Mouse (Mus musculus) midbrain, embryonic 11.5 days (tissue): ENCODE results near the gene Clec11a. TPM values are rescaled to one million over a fixed set of nuclear protein-coding genes. Genes with fewer than 3 reads are reported as not detected.

Experiments used
- ATAC-seq: fragments of 200-750 bp; cut with Nextera tagmentation; 2 replicates; pipeline ENCODE4 v1.8.0; 2017; ENCODE audit warnings: moderate TSS enrichment, moderate library complexity; ENCODE audit not compliant: low FRiP score
- DNase-seq: peaks from one replicate; pipeline ENCODE4 v3.0.0; 2015; ENCODE audit warnings: low spot score; ENCODE audit errors: missing footprints
- H3K27ac ChIP-seq: fragments of 300-500 bp; sonication (generic); 2 replicates; pipeline ENCODE4 v1.5.1; 2014; ENCODE audit warnings: low read depth, low read length
- H3K27me3 ChIP-seq: fragments of 300-500 bp; sonication (generic); 2 replicates; pipeline ENCODE4 v1.6.1; 2014; ENCODE audit warnings: mild to moderate bottlenecking, low read length, moderate library complexity, mixed read lengths; ENCODE audit not compliant: control insufficient read depth, insufficient read depth
- H3K36me3 ChIP-seq: fragments of 300-500 bp; sonication (generic); 2 replicates; pipeline ENCODE4 v1.6.1; 2014; ENCODE audit warnings: mild to moderate bottlenecking, low read length, moderate library complexity, mixed read lengths; ENCODE audit not compliant: control insufficient read depth, insufficient read depth
- H3K4me1 ChIP-seq: fragments of 300-500 bp; sonication (generic); 2 replicates; pipeline ENCODE4 v1.6.1; 2014; ENCODE audit warnings: low read length; ENCODE audit not compliant: control insufficient read depth, insufficient read depth
- H3K4me2 ChIP-seq: fragments of 300-500 bp; sonication (generic); 2 replicates; pipeline ENCODE4 v1.6.1; 2014; ENCODE audit warnings: mild to moderate bottlenecking, moderate library complexity
- H3K4me3 ChIP-seq: fragments of 300-500 bp; sonication (generic); 2 replicates; pipeline ENCODE4 v1.5.1; 2014; ENCODE audit warnings: low read depth, low read length
- H3K9ac ChIP-seq: fragments of 300-500 bp; sonication (generic); 2 replicates; pipeline ENCODE4 v1.6.1; 2014; ENCODE audit warnings: low read length
- H3K9me3 ChIP-seq: fragments of 300-500 bp; sonication (generic); 2 replicates; pipeline ENCODE4 v1.6.1; 2016; ENCODE audit warnings: low read length; ENCODE audit not compliant: control insufficient read depth
- WGBS: fragments of 180-500 bp; shearing (Covaris S2); extraction: QIAGEN DNeasy Blood & Tissue Kit; methylation state at CpG from one replicate; pipeline ENCODE4 v1.1.7; 2014; 5-methylcytosine and 5-hydroxymethylcytosine counted together
- polyA plus RNA-seq: library from polyadenylated mRNA; unstranded; fragments of >200 nt; fragmentation: Nextera tagmentation; extraction: Ambion mirVana; gene quantifications from 2 replicates; pipeline ENCODE4 v1.2.1, GENCODE M21; 2014

Gene Clec11a
- polyA plus RNA-seq, 1 experiment from 2014 or later, result 3.4 TPM

- Histone ChIP-seq H3K4me3 (peak overlapping the region; percentile 50), H3K4me2 (peak overlapping the region; percentile 98), H3K9me3 (no peaks in the 10 kb centered on the region), H3K4me1 (peaks cover 21% of the 10 kb centered on the region), H3K9ac (peak overlapping the region; percentile 64), H3K27ac (peak overlapping the region; percentile 20; the same call in 1 of the 2 replicates), H3K27me3 (peaks cover 12% of the 10 kb centered on the region), H3K36me3 (0 out of 2 replicates have a peak, but pooled peaks cover 2% of the 10 kb centered on the region)
- ATAC-seq (peak; percentile 54), DNase-seq (peak; percentile 93)
- WGBS, result under 1% methylated on average over 34 of the region's 40 CpGs
These were observed 3.7 kb upstream of the Clec11a start for GRCm38 (mm10) chr7:44310285-44310877.

GRCm38 (mm10) chr7:44309475-44310284 is 3.0 kb upstream of the Clec11a start, which contains the start of gene Shank1:
TSS of gene Shank1 (plus strand) at chr7:44310253.
- H3K36me3 ChIP-seq, result 0 out of 2 replicates have a peak, but pooled peaks cover 2% of the 10 kb centered on the region
- WGBS, result 25% methylated on average over 10 of the region's 22 CpGs
- H3K4me2 ChIP-seq, result peak within 1 kb of the TSS; percentile 98
- H3K9ac ChIP-seq, result peak within 1 kb of the TSS; percentile 64
- DNase-seq (peak; percentile 86), ATAC-seq (no peak)
- peaks cover 21% of the 10 kb centered on the region for H3K4me1 ChIP-seq
- peaks cover 12% of the 10 kb centered on the region for H3K27me3 ChIP-seq
- peak within 1 kb of the TSS; percentile 50 for H3K4me3 ChIP-seq
- peak within 1 kb of the TSS; percentile 20; the same call in 1 of the 2 replicates for H3K27ac ChIP-seq
- no peaks in the 10 kb centered on the region for H3K9me3 ChIP-seq

DNA sequence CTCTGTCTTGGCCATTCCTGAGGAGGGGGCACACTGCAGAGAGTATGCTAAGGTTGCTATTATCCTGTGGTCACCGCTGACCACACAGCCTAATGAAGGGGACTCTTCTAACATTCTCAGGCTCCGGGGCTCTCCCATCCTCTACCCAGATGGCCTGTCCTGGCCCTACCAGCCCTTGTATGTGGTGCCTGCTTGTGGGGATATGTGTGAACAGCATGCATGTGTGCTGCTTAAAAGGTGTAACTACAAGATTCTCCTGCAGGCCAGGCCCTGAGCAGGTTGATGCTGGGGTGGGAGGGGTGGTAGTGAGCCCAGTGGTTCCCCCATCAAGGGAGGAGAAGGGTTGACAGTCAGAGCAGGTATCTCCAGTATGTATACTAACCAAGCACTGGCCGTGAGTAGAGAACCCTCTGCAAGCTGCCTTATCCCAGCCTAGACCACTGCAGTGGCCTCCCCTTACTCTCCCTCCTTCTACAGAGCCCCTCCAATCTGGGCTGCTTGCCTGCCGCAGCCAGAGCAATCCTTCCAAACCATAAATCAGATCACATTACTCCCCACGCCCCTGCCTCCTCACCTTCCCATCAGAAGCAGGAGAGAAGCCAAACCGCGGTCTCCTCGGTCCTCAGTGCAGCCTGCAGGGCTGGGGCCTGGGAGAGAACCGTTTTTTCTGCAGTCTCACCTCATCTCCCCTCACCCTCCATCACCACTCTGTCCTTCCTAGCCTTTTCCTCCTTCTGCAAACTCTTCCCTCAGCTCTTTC is 739 bp upstream of the Clec11a start:
- DNase-seq (peak; percentile 74), ATAC-seq (no peak)
- H3K4me2 ChIP-seq, result no peak overlapping the region
- no peak overlapping the region for H3K4me3 ChIP-seq
- H3K36me3 ChIP-seq, result no peaks in the 10 kb centered on the region
- H3K9ac ChIP-seq, result no peak overlapping the region
- 55% methylated on average over 9 of the region's 9 CpGs for WGBS
- H3K4me1 ChIP-seq, result peaks cover 24% of the 10 kb centered on the region
- H3K27ac ChIP-seq, result no peak overlapping the region
- peaks cover 12% of the 10 kb centered on the region for H3K27me3 ChIP-seq
- H3K9me3 ChIP-seq, result no peaks in the 10 kb centered on the region

DNA sequence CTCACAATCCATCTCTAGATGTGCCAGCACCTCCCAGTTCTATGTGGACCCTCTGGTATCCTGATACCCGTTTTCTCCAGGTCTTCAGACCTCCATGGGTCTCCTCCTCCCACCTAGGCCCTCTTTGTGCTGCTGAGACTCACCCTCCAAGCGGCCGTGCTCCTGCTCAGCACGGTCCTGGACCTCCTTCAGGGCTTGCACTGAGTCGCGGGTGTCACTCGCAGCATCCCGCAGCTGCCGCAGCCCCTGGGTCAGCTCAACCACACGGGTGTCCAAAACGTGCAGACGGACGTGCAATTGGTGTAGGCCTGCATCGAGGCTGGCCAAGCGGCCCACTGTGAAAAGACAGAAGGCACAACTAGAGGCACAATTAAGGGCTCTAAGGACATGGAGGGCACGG is 1.0 kb downstream of the Clec11a start:
- no peak overlapping the region; the same call in 1 of the 2 replicates for H3K4me3 ChIP-seq
- no peaks in the 10 kb centered on the region for H3K9me3 ChIP-seq
- H3K36me3 ChIP-seq, result no peaks in the 10 kb centered on the region
- peaks cover 12% of the 10 kb centered on the region for H3K27me3 ChIP-seq
- peak overlapping the region; percentile 24; the same call in 1 of the 2 replicates for H3K9ac ChIP-seq
- 7% methylated on average over 16 of the region's 16 CpGs for WGBS
- DNase-seq (no peak), ATAC-seq (no peak; the same call in 1 of the 2 replicates)
- H3K4me1 ChIP-seq, result peaks cover 12% of the 10 kb centered on the region
- H3K4me2 ChIP-seq, result peak overlapping the region; percentile 61
- H3K27ac ChIP-seq, result peak overlapping the region; percentile 30

DNA sequence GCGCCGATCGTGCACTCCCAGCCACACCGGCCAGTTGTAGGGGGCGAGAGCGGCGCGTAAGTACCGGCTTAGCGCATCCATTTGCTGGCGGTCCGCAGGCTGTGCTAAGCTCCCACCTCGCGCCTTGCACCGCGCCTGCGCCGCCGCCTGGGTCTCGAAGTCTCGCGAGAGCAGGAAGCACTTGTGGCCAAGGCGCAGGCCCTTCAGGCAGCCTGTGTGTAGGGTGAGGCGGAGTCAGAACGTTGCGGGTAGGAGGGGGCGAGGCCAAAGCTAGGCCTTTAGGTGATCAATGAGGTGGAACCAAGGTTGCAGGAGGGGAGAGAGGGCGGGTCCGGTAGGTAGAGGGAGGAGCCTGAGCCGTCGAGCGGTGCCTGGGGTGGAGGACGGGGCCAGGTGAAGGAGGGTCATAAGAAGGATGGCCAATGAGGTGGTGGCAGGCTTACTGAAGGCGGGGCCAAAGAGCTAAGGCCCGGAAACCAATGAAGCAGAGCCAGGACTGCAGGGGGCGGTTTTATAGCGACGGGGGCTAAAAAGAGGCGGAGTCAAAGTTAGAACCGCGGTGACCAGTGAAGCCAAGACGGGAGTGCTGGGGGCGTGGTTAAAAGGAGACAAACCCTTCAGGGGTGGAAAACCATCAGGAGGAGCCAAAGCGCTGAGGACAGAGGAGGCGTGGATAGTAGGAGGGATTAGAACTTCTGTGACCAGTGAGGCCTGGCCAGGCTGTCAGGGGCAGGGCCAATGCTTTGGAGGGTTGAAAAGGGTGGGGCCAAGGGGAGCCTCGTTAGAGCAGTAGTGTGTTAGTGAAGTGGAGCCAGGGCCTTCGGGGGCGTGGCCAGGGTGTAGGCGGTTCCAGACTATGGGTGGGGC is 1.7 kb downstream of the Clec11a start:
- peak; percentile 95 for ATAC-seq

DNA sequence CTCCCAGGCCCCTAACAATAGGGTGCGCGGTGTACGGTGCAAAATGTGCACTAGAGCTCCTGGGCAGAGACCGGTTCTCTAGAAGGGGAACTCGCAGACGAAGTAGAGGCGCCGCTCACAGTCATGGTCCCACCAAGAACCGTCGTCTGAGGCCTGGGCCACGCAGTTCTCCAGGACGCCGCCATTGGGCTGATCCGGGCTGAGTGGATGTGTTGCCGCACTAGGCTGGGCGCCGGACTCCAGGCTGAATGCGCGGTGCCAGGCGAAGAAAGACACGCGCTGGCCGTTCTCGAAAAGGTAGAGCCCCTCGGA is 2.3 kb downstream of the Clec11a start:
- Histone ChIP-seq H3K4me1 (peaks cover 8% of the 10 kb centered on the region), H3K4me3 (peak overlapping the region; percentile 60), H3K4me2 (peak overlapping the region; percentile 61), H3K9ac (peak overlapping the region; percentile 98), H3K27me3 (peaks cover 11% of the 10 kb centered on the region), H3K9me3 (no peaks in the 10 kb centered on the region), H3K27ac (peak overlapping the region; percentile 92), H3K36me3 (no peaks in the 10 kb centered on the region)
- WGBS, result under 1% methylated on average over 25 of the region's 25 CpGs
- ATAC-seq (peak; percentile 42), DNase-seq (no peak)

More for the DNA sequence above, 1.7 kb downstream of the Clec11a start:
- Histone ChIP-seq H3K9ac (peak overlapping the region; percentile 98), H3K4me2 (peak overlapping the region; percentile 61), H3K27ac (peak overlapping the region; percentile 92), H3K9me3 (no peaks in the 10 kb centered on the region), H3K36me3 (no peaks in the 10 kb centered on the region), H3K4me1 (peaks cover 8% of the 10 kb centered on the region), H3K4me3 (peak overlapping the region; percentile 60), H3K27me3 (peaks cover 12% of the 10 kb centered on the region)
- DNase-seq, result peak; percentile 99
- under 1% methylated on average over 49 of the region's 49 CpGs for WGBS

DNA sequence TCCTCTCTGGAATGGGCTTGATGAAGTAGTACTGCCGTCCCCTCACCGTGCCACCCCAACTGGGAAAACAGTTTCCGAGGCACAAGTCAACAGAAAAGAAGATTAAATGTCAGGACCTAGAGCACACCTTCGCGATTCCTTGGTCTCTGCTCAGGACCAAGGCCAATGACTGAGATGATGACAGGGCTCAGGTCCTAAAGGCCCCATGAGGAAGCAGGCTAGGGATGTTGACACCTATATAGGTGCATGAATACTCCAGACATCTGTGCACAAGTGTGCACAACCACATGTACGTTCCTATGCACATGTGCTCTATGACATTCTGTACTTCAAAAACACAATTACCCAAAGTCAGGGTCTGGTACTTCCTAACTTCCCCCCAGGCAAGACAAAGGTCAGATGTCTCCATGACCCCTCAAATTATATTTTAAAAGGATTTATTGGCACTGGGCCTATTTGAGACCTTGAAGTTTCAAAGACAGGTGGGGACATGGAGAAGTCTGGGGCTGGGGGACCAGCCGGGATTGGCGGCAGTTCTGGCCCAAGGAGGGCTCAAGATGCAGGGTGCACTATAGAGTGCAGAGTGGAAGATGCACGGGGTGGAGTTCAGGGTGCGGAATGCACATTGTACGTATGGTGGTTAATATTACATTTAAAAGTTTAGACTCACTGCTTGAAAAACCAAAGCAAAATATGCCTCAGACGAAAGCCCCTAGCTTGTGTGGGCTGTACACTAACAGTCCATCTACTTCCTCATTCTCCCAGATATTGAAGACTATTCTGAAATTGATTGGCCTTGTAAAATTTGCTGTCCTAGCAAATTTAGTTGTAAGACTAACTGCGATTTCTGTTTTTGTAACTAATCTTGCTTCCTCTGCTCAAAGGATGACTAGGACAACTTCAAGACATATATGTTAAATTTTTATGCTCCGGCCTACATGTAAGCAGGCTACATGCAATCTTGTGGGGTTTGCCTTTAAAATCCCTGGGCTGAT is 3.1 kb downstream of the Clec11a start:
- H3K36me3 ChIP-seq, result no peaks in the 10 kb centered on the region
- 86% methylated on average over 14 of the region's 14 CpGs for WGBS
- peaks cover 8% of the 10 kb centered on the region for H3K4me1 ChIP-seq
- H3K27ac ChIP-seq, result peak overlapping the region; percentile 92
- H3K27me3 ChIP-seq, result peaks cover 7% of the 10 kb centered on the region
- DNase-seq, result peak; percentile 83
- ATAC-seq, result no peak
- peak overlapping the region; percentile 98 for H3K9ac ChIP-seq
- H3K4me3 ChIP-seq, result peak overlapping the region; percentile 60
- no peaks in the 10 kb centered on the region for H3K9me3 ChIP-seq
- H3K4me2 ChIP-seq, result peak overlapping the region; percentile 61
